Mouse (Mus musculus) cortical plate, adult 2 months (tissue): ENCODE results near the gene Syde2. TPM values are rescaled to one million over a fixed set of nuclear protein-coding genes. Genes with fewer than 3 reads are reported as not detected.

ENCODE experiments used
- H3K27ac ChIP-seq: fragments of 200-500 bp; 2 replicates; pipeline ENCODE4 v1.5.1; 2012; ENCODE audit warnings: low read length, control low read depth, inconsistent platforms; ENCODE audit not compliant: insufficient read depth
- H3K4me1 ChIP-seq: fragments of 200-500 bp; 2 replicates; pipeline ENCODE4 v1.6.1; 2011; ENCODE audit warnings: low read length; ENCODE audit not compliant: control insufficient read depth, insufficient read depth
- H3K4me3 ChIP-seq: fragments of 200-500 bp; 2 replicates; pipeline ENCODE4 v1.5.1; 2011; ENCODE audit warnings: mild to moderate bottlenecking, low read length, control low read depth; ENCODE audit not compliant: insufficient read depth
- CTCF ChIP-seq: fragments of 200-500 bp; IDR thresholded peaks from 2 replicates; pipeline ENCODE4 v1.5.1; 2011; ENCODE audit warnings: mild to moderate bottlenecking, control low read depth, low read length; ENCODE audit not compliant: insufficient read depth; ENCODE audit errors: extremely low read depth
- POLR2A ChIP-seq: fragments of 200-500 bp; IDR thresholded peaks from 2 replicates; pipeline ENCODE4 v1.6.1; 2011; ENCODE audit warnings: mild to moderate bottlenecking, low read length, control low read depth; ENCODE audit not compliant: insufficient read depth; ENCODE audit errors: extremely low read depth
- polyA plus RNA-seq: library from polyadenylated mRNA; depleted of rRNA; stranded (reverse); fragments of >200 nt; gene quantifications from 2 replicates; pipeline ENCODE4 v1.2.3, GENCODE M21; 2012; rRNA removed

Syde2 gene
- 1.9 and 2.0 TPM in 2 replicates for polyA plus RNA-seq

- H3K27ac ChIP-seq: no peak within 1 kb of the TSS
- no peaks in the 10 kb centered on the region for H3K4me1 ChIP-seq
- H3K4me3 ChIP-seq: peak within 1 kb of the TSS; percentile 29
- TF ChIP-seq CTCF: no peak
- no peak for TF ChIP-seq POLR2A
Measured at GRCm38 (mm10) chr3:145987268-145987969, at the start of gene Syde2. Gene Syde2 (plus strand): TSS chr3:145987870.

GRCm38 (mm10) chr3:145938405-145939349, 49.0 kb upstream of the Syde2 start:
- Histone ChIP-seq H3K4me1 (peaks cover 4% of the 10 kb centered on the region), H3K4me3 (peak overlapping the region; percentile 72), H3K27ac (no peak overlapping the region)
- TF ChIP-seq CTCF (no peak), POLR2A (no peak)

GRCm38 (mm10) chr3:145939402-145939801, 48.3 kb upstream of the Syde2 start:
- TF ChIP-seq POLR2A (no peak), CTCF (no peak)
- H3K4me1 ChIP-seq: peaks cover 4% of the 10 kb centered on the region
- no peak overlapping the region; the same call in 1 of the 2 replicates for H3K4me3 ChIP-seq
- no peak overlapping the region for H3K27ac ChIP-seq

- no peak for TF ChIP-seq POLR2A
- no peak for TF ChIP-seq CTCF
- no peak overlapping the region for H3K27ac ChIP-seq
- no peak overlapping the region for H3K4me3 ChIP-seq
- peaks cover 4% of the 10 kb centered on the region for H3K4me1 ChIP-seq
Measured at GRCm38 (mm10) chr3:145939971-145940370, 47.7 kb upstream of the Syde2 start.

- no peak overlapping the region for H3K27ac ChIP-seq
- H3K4me1 ChIP-seq: peaks cover 4% of the 10 kb centered on the region
- TF ChIP-seq POLR2A (no peak), CTCF (peak; percentile 84)
- H3K4me3 ChIP-seq: no peak overlapping the region
Measured at GRCm38 (mm10) chr3:145941971-145942370, 45.7 kb upstream of the Syde2 start.

GRCm38 (mm10) chr3:145944348-145944747, 43.3 kb upstream of the Syde2 start:
- no peak overlapping the region for H3K4me3 ChIP-seq
- H3K27ac ChIP-seq: no peak overlapping the region
- H3K4me1 ChIP-seq: peaks cover 1% of the 10 kb centered on the region
- TF ChIP-seq POLR2A (no peak), CTCF (no peak)

GRCm38 (mm10) chr3:145945904-145946303, 41.8 kb upstream of the Syde2 start:
- Histone ChIP-seq H3K27ac (no peak overlapping the region), H3K4me3 (no peak overlapping the region), H3K4me1 (no peaks in the 10 kb centered on the region)
- TF ChIP-seq CTCF (no peak), POLR2A (no peak)

- Histone ChIP-seq H3K27ac (no peak overlapping the region), H3K4me1 (no peaks in the 10 kb centered on the region), H3K4me3 (no peak overlapping the region)
- TF ChIP-seq CTCF (no peak), POLR2A (no peak)
Measured at GRCm38 (mm10) chr3:145946654-145947053, 41.0 kb upstream of the Syde2 start.

GRCm38 (mm10) chr3:145947539-145948204, 40.0 kb upstream of the Syde2 start:
- TF ChIP-seq CTCF (no peak), POLR2A (no peak)
- Histone ChIP-seq H3K4me3 (no peak overlapping the region), H3K27ac (no peak overlapping the region), H3K4me1 (no peaks in the 10 kb centered on the region)
